Mouse (Mus musculus) frontal cortex, postnatal 36 days (tissue): ENCODE measurements around the gene Pnmt.
"Not testable (repeated sequence)": the region's sequence is repeated elsewhere in the genome, so short reads cannot be mapped to it uniquely, and the experiment has no call there.

Source experiments
- DNase-seq, 2 experiments: peaks; one replicate each; pipeline ENCODE4 v3.0.0; 2022; ENCODE audit warnings: low spot score in 2 of 2

Pnmt gene

GRCm38 (mm10) chr11:98357396-98358160 lies 28.7 kb upstream of the Pnmt start:
- DNase-seq = no peak

DNA sequence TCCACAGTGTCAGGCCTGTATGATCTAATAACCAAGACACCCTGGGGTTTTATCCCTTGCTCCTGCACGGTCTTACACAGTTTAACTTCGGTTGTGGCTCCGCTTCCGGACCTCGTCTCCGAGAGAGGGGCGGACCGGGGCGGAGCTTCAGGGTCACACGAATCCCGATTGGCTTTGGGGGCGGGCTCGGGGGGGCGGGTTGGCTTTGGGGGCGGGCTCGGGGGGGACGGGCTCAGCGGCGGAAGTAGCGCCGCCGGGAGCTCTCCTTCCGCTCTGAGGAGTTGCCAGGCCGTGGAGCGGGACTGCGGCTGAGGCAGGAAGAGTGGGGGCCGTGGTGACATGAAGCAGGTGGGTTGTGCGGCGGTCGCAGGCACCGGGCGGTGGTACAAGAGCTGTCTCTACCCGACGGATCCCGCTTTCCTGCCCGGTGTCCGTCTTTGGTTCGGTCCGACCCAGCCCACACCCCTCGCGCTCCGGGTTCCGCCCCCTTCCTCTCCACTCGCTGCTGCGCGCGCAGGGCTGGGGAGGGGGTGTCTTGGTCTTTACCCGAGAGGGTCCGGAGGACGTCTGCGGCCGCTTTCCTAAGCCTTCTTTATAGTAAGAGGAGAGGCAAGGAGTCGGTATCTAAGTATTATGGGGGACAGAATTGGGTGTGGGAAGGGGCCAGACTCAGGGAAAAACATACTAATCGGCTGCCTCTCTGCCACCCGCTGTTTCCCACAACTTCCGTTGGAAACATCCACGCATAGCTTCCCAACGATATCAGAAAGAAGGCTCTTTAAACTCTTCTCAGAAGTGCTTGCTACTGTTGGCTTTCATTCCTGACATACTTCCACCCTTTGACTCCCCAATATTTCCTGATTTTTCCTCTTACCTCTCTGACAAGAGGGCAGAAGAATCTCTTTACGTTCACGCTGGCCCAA lies 27.8 kb upstream of the Pnmt start, which contains the start of gene Stard3:
TSS of gene Stard3 (plus strand) at position 208 of the 923 bp plus-strand sequence.
- peak; percentile 82 for DNase-seq

- DNase-seq = no peak
These were observed 25.3 kb upstream of the Pnmt start for GRCm38 (mm10) chr11:98360866-98361521.

DNA sequence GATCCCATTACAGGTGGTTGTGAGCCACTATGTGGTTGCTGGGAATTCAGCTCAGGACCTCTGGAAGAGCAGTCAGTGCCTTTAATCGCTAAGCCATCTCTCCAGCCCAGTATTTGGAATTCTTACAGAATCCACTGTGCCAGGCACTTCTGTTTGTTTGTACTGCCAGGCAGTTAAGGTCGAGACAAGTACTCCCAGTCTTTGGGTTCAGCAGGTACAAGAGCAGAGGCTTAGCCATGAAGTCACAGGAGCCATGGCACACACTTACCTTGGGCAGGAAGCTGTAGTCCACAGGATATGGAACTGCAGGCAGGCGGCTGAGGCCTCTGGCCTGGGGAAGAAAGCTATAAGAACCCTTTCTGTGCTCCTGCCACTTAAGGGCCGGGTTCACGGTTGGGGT lies 22.4 kb upstream of the Pnmt start:
- no peak for DNase-seq

- no peak for DNase-seq
These were observed 21.8 kb upstream of the Pnmt start for GRCm38 (mm10) chr11:98364410-98364809.

GRCm38 (mm10) chr11:98366290-98366689 lies 20.0 kb upstream of the Pnmt start:
- DNase-seq = no peak

- peak; percentile 59 to 72 for DNase-seq
These were observed 18.9 kb upstream of the Pnmt start for GRCm38 (mm10) chr11:98367171-98367862.

GRCm38 (mm10) chr11:98367863-98368186 lies 18.4 kb upstream of the Pnmt start:
- DNase-seq = no peak

DNA sequence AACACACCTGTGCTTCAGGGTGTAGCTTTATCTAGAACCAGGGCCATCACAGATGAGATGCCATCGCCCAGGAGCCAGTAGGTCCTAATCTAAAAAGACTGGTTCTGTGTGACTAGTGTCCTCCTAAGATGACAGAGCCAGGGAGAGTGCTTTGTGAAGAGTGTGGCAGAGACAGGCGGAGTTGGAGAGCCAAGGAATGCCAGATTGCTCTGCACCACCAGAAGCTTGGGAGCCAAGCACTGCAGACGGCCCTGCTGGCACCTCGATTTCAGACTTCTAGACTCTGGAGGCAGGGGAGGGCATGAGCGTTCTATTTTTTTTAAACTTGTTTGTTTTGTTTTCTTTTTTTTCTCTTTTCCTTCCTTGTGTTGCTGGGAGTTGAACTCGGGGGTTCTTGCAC lies 16.9 kb upstream of the Pnmt start:
- DNase-seq = no peak

GRCm38 (mm10) chr11:98370588-98370987 lies 15.7 kb upstream of the Pnmt start:
- no peak for DNase-seq

DNA sequence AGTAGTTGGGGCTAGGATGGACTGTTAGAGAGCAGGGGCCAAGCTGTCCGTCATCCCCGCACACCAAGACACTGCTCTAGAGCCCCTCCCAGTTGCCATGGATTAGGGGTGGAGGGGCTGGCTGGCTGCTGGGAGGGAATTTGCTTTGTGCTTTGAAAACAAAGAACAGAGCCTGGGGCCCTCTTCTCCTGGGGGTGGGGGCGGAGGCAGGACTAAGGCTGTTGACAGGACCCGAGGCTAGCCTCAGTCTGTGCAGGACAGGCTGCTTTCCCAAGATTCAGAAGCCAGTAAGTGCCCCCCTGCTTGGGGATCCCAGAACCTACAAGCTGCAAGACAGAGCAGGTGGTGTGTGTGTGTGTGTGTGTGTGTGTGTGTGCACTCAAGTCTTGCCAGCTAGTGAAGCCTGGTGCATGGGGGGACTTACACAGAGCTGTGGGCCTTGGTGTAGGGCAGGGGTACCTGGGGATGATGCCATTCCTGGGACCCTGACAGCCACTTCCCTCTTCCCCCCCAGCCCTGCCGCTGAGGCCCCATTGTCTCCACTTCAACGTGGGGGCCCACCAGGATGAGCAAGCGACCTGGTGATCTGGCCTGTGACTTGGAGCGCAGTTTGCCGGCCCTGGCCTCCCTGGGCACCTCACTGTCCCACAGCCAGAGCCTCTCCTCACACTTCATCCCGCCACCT lies 14.6 kb upstream of the Pnmt start:
- no peak for DNase-seq

- DNase-seq = peak in 1 of 2 experiments; percentile 56
These were observed 13.8 kb upstream of the Pnmt start for GRCm38 (mm10) chr11:98372406-98372805.

- DNase-seq = no peak
These were observed 13.0 kb upstream of the Pnmt start for GRCm38 (mm10) chr11:98373244-98373643.

GRCm38 (mm10) chr11:98374266-98374665 lies 12.0 kb upstream of the Pnmt start:
- DNase-seq = no peak

DNA sequence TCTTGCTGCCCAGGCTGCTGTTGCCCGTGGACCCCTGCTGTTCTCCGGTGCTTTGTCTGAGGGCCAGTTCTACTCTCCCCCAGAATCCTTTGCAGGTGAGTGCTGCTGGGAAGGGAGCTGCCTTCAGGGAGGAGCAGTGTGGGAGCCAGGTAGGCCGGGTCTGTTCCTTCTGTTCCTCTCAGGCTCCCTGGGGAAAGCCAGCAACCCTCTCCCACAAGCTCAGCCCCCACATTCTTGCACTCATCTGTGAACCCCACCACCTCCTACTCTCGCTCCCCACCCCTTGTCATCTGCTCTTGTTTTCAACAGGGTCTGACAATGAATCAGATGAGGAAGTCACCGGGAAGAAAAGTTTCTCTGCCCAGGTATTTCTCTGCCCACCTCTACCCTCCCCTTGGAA lies 9.5 kb upstream of the Pnmt start:
- DNase-seq = no peak

DNA sequence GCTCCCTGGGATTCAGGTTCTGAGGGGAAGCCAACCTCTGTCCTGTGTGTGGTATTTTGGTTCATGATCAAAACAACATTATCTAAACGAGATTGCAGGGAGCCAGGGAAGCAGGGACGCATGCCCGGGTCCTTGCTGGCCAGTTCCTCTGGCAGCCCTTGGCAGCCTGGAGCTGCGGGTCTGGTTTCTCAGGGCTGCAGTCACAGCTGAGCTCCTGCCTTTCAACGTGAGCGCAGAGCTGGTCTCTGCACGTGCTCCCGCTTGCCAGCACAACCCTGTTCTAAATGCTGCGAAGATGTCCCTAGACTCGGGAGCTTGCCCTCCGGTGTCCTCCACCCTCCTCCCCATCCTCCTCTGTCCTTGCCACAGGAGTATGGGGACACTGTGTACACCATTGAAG lies 8.5 kb upstream of the Pnmt start:
- no peak for DNase-seq

DNA sequence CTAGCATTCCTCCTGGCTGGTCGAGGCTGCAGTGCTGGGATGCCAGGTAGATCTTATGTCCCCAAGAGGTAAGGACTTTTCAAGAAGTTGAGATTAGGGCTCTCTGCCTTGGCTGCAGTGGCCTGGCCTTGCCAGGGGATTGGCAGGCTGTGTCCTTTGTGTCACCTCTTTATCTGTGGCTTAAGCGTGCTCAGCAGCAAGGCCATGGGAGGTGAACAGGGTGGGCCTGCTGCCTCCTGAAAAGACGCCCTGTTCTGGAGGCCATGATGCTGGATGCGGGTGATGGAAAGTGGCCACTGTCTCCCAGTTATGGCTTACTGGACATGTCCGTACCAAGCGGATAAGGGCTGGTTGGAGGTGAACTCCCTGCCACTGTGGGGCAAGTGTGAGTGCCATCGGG lies 6.9 kb upstream of the Pnmt start:
- DNase-seq = no peak

DNA sequence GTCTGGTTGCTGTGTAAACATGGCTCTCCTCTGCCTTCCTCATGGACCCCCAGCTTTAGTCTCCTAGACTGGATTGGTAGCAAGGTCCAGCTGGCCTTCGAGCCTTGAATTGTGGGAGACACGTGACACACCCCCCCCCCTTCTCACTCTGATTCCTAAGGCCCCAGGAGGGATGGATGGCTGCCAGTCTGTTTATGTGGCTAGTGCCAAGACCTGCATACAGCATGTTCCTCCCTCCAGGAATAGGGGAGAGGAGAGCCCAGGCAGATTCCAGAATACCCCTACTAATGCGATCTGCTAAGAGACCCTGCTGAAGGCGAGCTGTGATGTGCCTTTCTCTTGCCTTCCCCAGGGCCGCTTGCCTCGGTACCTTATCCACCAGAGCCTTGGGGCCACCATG lies 6.1 kb upstream of the Pnmt start:
- no peak for DNase-seq

- no peak for DNase-seq
These were observed 4.6 kb upstream of the Pnmt start for GRCm38 (mm10) chr11:98381651-98382050.

DNA sequence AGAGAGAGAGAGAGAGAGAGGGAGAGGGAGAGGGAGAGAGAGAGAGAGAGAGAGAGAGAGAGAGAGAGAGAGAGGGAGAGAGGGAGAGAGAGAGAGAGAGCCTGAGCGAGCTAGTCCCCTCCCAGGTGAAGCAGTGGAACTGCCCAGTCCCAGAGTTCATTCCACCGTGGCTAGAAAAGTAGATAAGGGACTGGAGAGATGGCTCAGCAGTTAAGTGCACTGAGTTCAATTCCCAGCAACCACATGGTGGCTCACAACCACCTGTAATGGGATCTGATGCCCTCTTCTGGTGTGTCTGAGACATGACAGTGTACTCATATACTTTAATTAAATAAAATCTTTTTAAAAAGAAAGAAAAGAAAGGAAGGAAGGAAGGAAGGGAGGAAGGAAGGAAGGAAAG lies 3.8 kb upstream of the Pnmt start:
- DNase-seq = not testable (repeated sequence)
